Mouse (Mus musculus): Measurements from ENCODE around the gene Eml1.

Eml1 gene

DNA sequence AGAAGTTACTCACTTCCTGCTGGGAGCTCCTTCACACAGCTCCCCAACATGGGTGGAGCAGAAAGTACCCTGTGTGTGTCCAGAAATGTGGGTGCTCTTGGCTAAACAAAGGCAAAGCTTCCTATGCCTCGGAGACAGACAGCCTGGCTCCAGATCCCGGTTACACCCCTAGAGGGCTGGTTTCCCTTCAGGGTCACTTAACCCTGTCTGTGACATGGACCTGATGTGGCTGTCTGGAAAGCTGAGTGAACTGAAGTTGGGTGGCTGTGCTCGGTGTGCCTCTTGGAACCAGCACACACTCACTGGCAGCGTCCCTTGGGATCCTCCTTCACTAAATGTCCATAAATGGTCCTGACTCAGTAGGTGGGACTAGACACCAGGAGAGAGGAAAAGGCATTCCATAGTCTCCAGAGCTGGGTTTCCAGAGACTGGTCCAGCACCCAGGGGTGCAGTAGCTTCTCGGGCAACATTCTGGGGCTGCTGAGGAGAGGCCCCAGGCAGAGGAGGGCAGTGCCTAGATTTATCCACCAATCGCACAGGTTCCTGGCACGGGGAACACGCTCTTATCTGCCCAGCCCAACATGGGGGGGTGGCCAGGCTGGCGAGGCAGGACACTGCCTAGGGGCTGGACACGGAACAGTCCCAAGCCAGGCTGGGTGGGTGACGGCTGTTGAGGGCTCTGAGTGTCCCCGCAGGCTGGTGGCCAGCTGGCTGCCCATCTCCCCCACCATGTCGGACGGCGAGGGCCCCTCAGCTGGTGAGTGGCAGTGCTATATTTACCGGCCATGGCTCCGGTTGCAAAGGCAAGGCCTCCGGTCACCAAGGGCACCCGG lies at the start of gene Eml1:
Gene Eml1, plus strand, starts transcription at position 362 of the 833 bp plus-strand sequence.
- no peak for DNase-seq (ENCODE audit: low spot score)

DNA sequence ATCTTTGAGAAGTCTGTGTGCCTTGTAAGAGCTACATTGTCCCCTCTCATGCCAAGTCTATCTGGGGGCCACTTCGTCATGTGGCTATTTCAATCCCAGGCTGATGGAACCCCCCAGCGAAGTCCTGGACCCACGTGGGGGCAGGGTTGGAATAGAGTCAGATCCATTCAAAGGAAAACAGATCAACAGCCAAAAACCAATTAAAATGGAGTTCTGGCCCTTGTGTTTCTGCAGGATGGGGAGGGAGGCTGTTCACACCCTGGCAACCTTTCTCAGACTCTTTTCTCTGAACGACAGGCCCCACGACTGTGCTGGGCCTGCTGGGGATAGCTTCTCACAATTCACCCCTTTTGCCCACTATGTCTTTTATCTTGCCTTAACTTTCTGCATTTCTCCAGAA lies 44.4 kb upstream of the Eml1 start:
- no peak for DNase-seq (ENCODE audit: low spot score)

DNA sequence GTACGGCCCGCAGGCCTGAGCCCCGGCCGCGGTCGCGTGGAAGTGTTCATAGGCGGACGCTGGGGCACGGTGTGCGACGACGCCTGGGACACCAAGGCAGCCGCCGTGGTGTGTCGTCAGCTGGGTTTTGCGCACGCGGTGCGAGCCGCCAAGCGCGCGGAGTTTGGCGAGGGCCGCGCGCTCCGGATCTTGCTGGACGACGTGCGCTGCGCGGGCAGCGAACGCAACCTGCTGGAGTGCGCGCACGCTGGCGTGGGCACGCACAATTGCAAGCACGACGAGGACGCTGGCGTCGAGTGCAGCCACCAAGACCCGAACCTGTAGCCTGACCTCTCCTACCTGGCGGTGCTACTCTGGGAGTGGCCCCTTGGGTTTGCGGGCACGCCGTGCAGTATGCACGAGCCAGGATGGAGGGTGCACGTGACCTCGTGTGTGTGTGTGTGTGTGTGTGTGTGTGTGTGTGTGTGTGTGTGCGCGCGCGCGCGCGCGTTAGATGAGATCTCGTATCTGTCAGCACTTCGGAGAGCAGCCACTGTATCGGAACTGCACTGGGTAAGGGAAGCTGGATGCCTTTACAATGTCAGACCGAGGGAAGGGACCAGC lies 42.8 kb upstream of the Eml1 start:
- peak; percentile 37 for DNase-seq (ENCODE audit: low spot score)

DNA sequence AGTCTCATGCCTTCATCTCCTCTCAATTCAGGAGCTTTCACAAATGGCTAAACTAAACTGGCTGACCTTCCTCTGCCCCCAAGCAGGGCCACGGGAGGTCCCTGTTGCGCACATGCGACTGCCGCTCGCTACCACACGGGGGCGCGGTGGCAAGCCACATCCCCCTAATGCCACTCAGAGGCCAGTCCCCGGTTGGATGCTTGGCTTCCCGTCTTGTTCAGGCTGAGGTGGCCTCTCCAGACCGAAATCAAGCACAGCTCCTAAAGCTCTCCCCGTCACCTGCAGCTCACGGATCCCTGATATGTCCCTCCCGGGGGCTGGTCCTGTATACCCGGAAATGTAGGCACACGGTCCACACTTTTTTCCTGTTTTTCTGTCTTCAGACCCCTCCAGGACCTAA lies 37.7 kb upstream of the Eml1 start:
- peak; percentile 83 for DNase-seq (ENCODE audit: low spot score)

DNA sequence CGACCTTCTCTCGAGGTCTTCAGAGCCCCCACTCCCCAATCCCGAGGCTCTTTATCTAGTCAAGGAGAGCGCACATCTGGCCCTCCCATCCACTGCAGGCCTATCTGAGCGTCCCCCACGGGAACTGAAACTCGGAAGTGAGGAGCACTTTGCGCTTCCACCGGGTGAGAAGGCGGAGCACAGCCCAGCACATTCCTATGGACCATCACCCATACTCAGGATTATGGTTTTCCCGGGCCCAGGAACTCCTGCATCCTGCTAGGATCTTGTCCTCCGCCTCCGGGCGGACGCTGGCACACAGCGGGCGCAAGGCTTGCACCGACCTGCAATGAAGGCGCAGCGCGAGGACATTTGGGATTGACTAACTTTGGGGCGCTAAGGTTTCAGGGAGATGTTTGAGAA lies 37.3 kb upstream of the Eml1 start:
- DNase-seq (ENCODE audit: low spot score) = no peak

DNA sequence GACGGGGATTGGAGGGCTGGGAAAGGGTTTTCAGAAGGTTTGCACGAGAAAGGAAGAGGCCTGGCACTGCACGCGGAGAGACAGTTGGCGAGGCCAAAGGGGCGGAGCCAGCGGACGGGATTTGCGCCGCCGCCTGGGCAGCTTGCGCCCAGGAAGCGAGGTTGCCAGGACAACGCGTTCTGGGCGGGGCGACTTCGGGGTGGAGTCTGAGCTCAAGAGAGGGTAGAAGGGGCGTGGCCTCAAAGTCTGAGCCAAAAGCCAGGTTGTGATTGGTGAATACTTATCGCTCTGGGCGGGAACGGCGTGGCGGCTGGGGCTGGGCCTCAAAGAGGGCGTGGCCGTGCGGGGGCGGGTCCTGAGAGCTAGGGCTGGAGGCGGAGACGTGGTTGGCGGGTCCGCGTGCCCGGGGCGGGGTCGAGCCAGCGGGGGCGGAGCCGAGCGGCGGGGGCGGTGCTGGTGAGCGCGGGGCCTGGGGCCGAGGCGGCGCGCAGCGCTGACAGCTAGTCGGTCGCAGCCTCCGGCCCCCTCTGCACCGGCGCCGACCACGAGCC lies 36.8 kb upstream of the Eml1 start, which contains the start of gene Cyp46a1:
Gene Cyp46a1, plus strand, starts transcription at position 487 of the 551 bp plus-strand sequence.
- DNase-seq (ENCODE audit: low spot score) = peak; percentile 100

DNA sequence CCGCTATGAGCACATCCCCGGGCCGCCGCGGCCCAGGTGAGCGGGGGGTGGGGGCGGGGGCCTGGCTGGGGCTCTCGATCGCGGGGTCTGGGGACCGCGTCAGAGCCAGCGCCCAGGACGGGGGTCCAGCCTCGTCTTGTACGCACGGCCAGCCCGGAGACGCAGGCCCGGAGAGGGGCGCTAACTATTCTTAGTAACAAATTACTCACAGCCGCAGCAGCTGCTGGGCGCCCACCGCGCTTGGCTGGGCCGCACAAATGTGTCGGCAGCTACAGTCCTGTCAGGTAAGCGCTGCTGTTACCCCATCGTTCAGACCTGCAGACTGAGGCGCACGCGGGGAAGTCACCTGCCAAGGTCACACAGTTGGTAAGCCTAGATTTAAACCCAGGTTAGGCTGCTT lies 36.2 kb upstream of the Eml1 start:
- peak; percentile 48 for DNase-seq (ENCODE audit: low spot score)

DNA sequence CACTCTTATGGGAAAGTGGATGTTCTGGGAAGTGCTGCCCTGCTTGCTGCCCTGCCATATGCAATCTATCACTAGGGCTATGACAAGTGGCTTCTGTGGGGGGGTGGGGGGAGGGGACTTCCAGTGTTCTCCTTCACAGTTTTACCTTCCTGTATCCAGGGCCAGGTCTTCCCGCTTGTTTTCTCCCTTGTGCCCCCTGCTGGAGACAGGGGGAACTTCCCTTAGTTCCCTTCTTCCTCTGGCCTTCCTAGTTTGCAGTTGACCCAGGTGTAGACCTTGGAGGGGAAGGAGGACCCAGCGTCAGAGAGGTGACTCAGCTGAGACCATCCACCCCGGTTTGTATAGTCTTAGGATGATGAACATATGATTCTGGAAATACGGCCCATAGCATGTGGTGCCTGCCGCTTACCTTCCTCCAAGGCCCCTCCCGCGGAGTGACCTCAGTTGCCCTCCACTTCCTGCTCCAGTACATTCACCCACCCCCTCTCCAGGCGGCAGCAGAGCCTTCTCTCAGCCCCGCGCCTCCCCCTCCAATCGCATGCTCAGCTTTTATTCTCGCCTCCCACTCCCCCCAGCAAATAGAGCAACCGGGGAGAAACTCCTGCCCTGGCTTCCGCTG lies 32.1 kb upstream of the Eml1 start:
- no peak for DNase-seq (ENCODE audit: low spot score)

DNA sequence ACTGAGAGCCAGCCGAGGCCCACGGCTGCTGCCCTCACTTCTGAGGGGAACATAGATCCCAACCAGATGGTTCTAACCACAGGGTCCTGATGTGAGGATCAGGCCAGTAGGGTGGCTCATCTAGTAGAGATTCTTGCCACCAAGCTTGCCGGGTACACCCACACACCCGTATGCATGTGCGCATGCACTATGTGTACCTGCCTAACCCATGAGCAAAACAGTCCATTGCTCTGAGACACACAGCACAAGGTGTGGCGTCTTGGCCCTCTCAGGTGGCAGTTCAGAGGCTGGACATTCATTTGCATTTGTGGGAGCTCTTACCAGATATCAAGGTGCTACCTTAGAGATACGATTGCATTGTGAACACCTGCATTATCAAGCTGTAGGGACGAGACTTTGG lies 22.6 kb upstream of the Eml1 start:
- DNase-seq (ENCODE audit: low spot score) = no peak

DNA sequence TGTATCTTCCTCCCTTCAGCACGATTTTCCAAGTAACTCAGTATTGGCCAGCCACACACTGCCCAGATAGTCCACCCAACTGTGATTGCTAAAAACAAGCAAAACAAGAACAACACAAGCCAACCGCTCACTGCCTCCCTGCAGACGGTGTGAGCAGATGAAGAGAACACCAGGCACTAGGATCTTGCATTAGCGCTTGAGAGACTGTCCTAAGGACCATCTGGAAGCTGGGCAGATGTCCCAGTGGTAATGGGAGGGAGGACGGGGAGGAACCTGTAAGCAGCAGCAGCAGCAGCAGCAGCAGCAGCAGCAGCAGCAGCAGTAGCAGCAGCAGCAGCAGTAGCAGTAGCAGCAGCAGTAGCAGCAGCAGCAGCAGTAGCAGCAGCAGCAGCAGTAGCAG lies 21.7 kb upstream of the Eml1 start:
- no peak for DNase-seq (ENCODE audit: low spot score)

DNA sequence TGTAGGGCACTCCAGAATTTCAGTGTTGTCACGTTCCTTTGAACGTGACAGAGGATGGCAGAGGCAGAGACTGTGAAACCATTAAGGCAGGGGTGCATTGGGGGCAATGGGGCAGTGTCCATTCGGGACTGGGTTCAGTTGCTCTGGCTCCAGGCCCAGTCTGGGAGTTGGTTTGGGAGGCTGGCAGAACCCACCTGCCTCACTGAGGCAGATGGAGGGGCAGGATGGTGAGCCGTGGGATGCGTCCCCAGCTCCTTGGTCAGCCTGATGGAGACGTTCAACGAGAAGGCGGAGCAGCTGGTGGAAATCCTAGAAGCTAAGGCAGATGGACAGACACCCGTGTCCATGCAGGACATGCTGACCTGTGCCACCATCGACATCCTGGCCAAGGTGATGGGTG lies 19.8 kb upstream of the Eml1 start:
- no peak for DNase-seq (ENCODE audit: low spot score)

DNA sequence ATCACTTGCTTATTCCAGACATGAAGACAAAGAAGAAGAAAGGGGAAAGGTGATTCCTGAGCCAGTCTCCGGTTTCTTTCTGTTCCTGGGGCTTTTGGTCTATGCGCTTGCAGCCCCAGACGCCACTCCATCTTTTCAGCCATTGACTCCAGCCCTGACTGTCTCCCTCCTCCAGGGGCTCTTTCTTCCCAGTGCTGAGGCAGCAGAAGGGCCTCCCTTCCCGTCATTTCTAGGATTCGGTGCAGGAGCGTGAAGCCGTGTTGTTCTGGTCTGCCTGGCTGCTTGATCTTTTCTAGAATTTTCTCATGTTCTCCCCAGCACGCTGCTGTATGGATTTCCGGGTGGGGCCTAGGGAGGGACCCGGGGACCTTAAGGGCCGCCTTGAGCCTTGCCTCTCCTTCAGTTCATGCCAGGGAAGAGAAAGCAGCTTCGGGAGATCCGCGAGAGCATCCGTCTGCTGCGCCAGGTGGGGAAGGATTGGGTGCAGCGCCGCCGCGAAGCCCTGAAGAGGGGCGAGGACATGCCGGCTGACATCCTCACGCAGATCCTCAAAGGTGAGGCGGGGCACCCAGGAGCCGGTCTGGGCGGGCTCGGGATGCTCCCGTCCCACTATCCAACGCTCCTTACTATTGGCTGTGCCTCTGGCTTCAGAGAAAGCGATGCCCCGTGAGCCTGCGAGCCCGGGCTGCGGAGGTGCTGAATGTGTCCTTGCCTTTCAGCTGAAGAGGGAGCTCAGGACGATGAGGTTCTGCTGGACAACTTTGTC lies 18.2 kb upstream of the Eml1 start:
- DNase-seq (ENCODE audit: low spot score) = no peak

DNA sequence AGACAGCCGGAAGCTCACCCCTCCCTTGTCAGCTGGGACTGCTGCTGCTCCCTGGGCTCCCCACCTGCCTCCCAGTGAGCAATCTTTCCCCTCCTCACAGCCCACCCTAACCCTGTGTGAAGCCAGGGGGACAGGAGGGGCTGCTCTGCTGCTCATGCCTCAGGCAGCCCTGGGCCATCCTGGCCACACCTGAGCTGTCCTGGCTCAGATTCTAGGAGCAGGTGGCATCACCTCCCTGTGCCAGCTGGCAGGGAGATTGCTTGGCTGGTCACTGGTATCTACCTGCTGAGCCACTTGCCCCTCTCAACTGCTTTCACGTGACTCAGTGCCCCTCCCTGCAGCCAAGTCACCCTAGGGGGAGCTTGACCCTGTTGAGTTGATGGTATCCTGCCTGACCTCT lies 16.5 kb upstream of the Eml1 start:
- DNase-seq (ENCODE audit: low spot score) = no peak

DNA sequence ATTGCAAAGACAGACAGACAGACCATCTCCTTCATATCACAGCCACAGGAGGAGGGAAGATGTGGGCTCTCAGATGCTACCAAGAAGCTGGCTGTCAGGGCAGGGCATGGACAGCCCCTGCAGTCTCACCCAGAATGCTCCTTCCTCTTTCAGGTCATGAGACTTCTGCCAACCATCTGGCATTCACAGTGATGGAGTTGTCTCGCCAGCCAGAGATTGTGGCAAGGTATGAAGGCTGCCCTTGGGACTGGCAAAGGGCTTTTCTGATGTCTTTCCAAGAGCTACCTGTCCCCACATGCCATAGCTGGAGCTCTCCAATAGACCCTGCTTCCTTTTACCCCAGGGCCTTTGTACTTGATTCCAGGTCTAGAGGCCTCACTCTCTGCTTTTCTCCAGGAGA lies 15.5 kb upstream of the Eml1 start:
- DNase-seq (ENCODE audit: low spot score) = no peak

DNA sequence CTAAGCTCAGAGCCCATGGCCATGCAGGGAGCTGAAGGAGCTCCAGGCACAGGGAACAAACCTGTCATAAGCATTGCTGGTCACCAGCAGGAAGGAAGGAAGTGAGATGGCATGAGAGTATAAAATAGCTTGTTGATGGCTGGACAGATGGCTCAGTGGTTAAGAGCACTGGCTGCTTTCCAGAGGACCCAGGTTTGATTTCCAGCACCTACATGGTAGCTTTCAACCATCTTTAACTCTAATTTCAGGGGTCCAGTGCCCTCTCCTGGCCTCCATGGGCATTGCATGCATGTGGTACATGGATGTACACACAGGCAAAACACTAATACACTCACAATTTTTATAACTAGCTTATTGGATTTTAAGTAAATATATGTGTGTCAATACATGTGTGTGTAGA lies 14.8 kb upstream of the Eml1 start:
- no peak for DNase-seq (ENCODE audit: low spot score)

DNA sequence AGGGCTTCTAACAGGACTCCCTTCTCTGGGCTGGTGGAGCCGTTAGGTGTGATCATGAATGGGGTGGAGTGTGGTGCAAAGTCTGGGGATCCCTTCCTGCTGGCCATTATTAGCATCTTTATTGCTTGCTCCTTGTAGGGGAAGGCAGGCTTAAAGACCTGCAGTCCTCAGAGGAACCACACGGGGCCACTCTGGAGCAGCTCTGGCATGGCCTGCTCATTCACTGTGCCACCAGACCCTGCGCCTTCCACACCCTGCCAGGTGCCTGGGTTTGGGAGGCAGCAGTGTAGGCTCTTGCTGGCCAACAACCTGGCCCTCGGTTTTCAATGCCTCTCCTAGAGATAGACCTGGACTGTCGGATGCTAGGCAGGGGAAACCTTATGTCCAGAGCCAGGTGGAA lies 7.0 kb upstream of the Eml1 start:
- DNase-seq (ENCODE audit: low spot score) = no peak

DNA sequence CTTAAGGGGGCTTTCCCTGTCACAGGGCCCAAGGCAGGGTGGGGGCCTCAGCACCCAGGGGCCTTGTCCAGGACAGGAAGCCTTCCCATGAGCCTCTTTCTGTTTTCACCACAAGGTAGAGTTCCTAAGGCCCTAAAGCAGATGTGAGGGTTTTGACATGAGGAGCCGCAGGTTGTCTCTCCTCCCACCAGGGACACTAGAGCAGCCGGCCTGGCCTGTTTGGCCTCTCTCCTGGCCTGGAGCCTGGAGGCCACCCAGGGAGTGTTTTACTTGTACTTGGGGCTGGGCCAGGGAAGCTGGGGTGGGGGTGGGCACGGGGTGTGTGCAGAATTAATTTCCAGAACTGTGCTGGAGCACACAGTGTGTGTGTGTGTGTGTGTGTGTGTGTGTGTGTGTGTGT lies 5.4 kb upstream of the Eml1 start:
- peak; percentile 64 for DNase-seq (ENCODE audit: low spot score)

DNA sequence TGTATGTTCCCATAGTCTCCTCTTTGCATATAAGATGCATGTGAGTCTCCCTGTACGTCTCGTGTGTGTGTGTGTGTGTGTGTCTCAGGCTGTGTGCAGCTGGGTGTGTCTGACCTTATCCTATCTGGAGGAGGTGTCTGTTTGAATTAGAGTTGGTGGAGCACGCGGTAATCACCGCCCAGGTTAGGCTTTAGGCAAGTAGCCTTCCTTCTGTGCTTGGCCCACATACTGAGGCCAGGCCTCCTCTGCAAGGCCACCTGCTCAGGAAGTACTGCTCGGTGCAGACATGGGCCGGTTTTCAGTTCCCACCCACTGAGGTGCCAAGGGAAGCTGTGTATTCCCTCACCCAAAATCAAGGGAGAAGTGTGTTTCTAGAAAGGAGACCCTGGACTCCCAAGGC lies 4.9 kb upstream of the Eml1 start:
- no peak for DNase-seq (ENCODE audit: low spot score)

DNA sequence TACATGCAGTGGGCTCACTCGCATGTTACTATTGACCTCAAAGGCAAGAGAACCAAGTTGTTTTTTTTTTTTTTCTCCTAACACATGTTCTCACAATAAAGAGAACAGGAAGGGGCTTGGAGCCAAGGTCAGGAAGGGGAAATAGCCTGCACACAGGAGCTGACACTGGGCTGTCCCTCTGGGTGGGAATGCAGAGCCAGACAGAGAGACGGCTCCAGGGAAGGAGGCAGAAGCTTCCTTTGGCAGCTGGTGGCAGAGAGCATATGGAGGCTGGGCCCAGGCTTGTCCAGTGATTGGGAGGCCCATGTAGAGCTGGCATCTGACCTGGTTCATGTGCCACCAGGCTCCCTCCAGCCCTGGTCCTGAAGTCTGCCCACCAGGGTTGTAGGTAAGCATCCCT lies 2.8 kb upstream of the Eml1 start:
- DNase-seq (ENCODE audit: low spot score) = no peak

DNA sequence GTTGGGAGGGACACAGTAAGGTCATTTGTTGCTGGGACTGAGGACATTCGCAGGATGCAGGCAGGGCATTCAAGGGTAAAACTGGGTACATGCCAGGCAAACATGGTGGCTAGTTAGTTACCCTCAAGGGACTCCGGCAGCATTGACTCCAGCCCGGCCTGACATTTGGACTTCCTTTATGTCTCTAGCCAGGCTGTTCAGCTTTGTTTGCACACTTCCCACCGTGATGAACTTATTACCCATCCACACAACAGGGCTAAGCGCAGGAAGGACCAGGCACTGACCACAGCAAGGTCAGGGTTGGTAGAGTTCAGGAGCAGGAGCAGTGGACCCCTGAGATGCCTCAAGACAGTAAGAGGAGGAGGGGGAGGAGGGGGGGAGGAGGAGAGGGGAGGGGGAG lies 1.8 kb upstream of the Eml1 start:
- no peak for DNase-seq (ENCODE audit: low spot score)

DNA sequence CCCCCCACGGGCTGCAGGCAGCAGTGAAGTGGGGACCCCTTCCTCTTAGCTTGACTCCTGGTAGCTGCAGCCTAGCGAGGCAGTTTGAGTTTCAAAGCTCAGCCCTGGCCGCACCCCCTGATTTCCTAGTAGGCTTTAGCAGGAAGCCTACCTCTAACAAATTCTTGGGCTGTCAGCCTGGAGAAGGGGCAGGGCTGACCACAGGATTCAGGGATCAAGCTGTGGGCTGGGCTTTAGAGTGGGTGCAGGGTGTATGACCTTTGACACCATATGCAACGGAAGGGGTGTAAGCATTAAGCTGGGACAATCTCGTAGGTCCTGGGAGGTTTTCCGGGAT lies 640 bp downstream of the Eml1 start:
- no peak for DNase-seq (ENCODE audit: low spot score)

DNA sequence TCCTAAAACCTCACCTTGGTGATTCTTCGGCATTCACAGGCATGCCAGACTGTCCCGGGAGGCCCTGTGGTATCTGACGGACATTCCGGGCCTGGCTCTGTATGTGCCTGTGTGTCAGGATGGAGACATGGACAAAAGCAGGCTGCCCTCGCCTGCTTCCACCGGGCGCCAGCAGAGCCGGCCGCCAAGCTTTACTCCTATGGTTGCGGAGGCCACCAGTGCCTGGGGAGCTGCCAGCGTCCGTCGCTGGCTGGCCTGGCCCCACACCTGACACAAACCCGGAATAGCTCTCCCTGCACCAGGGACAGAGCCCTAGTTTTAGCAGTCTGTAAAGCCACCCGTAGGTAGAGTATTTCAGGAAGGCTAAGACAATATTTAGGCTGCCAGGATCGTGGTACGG lies 1.5 kb downstream of the Eml1 start:
- no peak for DNase-seq (ENCODE audit: low spot score)

DNA sequence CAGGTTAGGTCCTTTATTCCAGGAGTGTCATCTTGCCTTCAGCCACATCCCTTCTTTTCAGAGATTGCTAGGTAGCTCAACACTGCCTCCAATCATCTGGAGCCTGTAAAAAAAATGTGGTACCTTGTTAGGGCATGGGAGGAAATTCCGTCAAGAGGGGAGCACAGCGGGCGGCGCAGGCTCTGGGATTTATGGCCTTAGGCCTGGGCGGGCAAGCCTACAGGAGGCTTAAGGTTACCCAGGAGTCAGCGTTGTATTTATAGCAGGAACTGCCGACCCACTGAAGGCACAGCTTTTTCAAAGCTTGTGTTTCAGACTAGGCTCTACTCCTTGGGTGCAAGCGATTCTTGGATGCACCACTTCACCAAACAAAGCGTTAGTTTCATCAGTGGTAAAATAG lies 2.9 kb downstream of the Eml1 start:
- no peak for DNase-seq (ENCODE audit: low spot score)

Data from testis, postnatal 14 days (tissue).